Mouse (Mus musculus) testis, postnatal 14 days (tissue): ENCODE results near the gene Efna2.
"Not testable (repeated sequence)": the region's sequence is repeated elsewhere in the genome, so short reads cannot be mapped to it uniquely, and the experiment has no call there.

Experiments used
- DNase-seq: peaks from one replicate; pipeline ENCODE4 v3.0.0; 2021; ENCODE audit warnings: low spot score

The Efna2 gene

DNA sequence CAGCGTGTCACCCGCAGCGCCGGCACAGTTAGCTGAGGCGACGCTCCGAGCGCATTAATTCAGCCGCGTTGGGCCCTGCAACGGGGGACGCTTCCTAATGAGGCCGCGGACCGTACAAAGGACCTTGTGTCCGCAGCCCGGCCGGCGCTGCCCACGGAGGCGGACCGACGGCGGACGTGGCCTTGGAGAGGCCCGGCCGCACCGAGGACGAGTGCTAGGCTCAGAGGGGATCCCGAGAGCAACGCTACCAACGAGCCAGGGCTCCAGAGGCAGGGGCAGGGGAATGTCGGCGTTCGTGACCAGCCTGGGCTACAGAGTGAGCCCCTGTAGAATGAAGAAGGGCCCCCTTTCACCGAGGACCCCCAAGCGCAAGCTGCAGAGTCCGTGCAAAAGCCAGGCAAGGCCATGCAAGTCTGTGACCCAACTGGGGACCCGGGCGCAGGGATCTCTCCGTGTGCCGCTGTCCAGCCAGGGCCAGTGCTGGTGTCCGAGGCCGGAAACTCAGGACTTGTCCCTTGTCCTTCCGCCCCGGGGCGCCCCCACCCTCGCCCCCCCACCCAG is 11.3 kb downstream of the Efna2 start:
- no peak for DNase-seq

DNA sequence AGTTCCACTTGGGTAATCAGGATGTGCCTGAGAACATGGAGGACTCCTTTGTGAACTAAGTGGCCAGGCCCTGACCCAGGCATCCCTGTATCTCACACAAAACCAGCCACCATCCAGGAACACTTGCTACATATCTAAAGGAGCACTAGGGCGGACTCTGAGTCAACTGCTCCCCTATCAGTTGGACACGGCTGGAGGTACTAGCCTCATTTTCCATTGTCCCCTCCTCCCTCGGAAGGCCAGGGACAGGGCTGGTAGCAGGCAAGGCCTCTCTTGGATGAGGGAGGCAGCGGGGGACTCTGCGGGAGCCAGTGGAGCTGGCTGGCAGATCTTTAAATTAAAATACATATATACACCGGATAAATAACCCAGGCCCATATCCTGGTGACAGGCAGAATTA is 14.7 kb downstream of the Efna2 start:
- no peak for DNase-seq

DNA sequence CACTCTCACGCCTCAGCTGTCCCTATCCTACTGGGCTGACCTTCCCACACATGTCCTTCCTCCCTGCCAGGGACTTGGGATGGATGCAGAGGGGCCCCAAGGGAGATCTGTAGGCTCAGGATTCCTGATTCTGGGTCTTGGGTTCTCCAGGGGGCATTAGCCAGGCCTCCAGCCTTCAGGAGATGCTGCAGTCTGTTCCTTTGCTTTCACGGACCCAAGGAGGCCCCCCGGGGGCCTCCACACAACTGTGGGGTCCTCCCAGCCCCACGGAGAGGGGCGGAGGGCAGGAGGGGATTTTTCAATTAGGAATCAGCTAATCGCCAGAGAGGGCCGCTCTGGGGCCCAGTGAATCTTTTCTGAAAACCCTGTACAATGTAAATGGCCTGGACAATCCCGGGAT is 15.2 kb downstream of the Efna2 start:
- no peak for DNase-seq

DNA sequence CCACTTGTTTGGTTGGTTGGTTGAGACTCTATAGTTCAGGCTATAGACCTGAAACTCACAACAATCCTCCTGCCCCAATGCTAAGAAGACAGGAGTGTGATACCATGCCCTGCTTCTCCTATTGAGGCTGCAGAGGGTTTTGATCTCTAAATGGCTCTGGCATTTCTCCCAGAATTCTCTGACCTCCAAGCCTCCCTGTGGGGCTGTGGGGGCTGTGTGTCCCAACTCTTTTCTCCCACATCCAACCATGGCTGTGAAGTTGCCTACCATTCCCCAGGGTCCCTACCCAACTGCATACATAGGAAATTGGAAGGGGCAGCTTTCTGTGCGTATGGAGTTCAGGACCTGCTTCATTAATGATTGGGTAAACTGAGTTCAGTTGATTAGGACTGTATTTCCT is 16.9 kb downstream of the Efna2 start:
- no peak for DNase-seq

DNA sequence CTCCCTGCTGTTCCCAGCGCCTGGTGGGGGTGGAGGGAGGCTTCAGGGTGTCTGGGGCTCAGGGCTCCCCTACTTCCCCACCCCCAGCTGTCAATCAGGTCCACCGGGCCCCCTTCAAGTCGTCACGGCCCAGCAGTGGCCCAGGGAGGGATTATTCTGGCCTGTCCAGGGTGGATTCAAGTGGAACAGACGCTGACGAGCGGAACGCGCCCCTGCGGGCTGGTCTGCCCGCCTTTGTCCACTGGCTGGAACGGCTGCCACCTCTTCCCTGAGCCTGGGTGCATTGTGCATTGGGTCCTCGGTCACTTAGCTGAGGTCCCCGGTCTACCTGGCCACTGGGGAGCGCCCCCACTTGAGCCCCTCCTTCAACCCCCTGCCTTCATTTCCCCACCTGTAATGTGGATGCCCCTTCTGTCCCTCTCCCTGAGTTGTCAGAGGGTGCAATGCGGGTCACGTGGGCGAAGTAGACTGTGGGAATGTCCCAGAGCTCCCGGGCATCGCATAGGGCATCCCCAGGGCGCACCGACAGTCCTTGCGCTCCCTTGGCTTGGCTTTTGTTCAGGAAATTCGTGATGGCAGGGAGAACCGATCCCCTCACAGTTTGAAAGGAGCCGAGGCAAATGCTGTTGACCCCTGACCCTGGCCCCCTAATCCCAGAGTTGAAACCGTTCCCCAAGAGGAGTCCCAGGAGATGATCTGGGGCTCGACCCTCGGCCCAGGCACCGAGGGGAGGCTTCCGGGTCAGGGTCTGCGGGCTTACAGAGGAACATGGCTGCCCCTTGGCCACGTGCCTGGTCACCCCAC is 17.7 kb downstream of the Efna2 start:
- DNase-seq, result no peak

DNA sequence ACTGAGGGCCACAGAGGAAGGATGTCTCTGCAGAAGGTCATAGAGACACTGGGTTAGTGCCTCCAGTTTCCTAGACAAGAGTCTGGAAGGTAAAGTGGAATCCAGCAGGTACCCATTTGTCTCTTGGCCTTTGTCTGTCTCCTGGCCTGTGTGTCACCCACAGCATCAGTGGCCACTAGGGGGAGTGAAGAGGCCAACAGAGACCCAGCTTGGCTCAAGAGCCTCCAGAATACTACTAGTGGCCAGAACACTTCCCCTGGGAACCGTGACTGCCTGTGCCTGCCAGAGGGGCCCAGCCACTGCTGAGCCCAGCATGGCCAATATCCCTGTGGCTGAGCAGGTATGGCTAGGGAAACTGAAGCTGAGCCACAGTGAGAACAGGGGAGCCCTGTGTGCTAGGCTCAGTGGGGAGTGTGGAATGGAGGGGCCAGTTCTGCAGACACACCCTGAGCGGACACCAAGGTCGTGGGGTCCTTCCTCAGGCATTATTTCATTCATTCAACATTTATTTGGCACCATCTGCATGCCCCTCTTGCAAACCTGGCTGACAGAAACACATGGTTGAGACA is 20.2 kb downstream of the Efna2 start:
- peak; percentile 65 for DNase-seq

DNA sequence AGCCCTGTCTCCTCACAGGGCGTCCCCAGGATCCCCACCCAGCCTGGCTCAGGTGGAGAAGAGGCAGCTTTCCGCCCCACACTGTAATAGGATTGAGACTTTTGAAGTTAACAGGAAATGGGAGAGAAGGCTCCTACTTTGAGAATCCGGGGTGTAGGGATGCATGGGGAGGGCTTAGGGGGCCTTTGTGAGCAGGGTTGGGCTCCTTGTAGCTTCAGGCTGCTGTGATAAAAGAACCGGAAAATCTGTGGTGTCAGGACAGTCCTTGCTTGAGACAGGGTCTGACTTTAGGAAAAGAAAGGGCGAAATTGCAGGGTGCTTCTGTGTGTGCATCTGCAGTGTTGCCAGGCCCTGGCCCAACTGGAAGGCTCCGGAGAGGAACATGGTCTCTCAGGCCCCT is 21.2 kb downstream of the Efna2 start:
- no peak for DNase-seq

DNA sequence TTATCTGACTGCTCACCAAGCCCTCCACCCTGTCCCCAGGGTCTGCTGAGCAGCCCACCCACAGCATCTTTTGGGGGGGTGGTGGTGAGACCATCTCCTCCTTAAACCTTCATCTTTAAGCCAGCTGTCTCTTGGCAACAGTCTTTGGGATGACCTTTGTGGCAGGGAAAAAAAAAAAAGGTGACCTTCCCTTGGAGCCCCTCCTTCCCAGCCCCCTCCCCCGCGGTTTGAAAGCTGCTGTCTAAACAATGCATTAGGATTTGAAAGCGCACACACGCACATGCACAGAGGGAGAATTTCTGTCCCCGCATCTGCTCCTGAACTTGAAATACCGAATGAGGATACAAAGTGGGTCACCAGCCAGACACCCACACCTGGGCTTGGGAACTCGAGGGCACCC is 24.8 kb downstream of the Efna2 start:
- DNase-seq, result no peak

DNA sequence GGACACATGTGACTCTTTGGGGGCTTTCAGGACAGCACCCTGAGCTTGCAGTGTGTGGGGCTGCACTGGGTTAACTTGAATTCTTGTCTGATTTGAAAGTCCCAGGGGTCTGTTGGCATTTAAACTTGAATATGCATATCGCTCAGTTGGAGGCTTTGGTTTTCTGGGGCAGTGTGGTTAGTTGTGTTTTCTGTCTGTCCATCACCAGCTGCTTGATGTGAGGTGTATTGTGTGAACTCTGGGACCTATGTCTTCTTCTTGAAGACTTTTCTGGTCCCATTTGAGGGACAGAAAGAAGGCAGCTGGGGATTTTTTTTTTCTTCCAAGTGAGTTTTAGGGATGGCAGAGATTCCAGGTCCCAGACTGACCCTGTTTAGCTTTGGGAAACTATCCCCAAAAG is 27.9 kb downstream of the Efna2 start:
- no peak for DNase-seq

DNA sequence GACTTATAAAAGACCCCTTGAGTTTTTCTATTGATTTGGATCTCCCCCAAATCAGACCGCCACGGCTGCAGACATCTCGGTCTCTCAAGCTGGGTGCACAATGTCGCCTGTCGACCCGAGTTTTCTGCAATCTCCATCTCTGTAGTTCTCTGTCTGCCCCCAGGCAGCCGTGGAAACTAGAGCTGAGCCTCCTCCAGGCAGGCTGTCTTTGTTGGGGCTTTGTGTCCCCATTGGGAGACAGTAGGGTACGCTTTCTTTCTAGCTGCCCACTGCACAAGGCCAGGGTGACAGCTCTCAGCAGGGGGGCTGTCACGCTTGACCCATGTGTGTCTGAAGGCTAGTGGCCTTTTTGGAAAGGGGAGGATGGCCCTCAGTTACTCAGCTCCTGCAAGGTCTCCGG is 28.4 kb downstream of the Efna2 start:
- no peak for DNase-seq

DNA sequence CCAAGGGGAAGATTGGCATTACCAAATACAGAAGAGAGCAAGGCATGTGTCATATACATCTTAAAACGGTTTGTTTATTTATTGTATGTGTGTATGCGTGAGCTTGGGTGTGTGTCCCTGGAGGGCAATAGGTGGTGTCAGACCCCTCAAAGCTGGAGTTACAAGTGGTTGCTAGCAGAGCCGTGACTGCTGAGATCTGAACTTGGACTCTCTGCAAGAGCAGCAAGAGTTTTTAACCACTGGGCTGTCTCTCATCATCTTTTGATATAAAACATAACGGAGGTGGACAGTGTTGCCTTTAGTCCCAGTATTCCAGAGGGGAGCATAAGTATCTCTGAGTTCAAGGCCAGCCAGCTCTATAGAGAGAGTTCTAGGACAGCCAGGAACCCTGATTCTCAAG is 29.0 kb downstream of the Efna2 start:
- no peak for DNase-seq

DNA sequence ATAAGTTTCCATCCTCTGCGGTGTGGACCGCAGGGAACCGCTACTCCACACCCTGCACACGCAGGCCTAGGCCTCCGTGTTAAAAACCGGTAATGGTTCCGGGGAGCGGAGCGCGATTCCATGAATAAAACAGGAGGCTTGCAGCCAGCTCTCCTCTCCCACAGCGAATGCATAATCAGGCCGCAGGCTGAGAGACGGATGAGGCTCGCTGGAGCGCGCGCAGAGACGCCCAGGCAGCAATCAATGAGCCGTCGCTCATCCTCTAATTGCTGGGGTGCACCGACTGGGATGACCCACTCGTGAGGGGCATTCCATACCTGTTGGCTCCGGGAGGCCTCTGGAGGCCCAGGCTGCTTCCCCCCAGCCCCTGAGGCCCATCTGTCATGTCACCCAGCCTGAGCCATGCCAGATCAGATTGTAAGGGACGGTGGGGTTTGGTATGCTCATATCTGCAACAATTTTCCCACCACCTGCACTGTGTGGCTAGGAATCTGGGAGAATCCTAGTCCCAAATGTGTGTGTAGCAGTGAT is 29.6 kb downstream of the Efna2 start:
- DNase-seq, result no peak

DNA sequence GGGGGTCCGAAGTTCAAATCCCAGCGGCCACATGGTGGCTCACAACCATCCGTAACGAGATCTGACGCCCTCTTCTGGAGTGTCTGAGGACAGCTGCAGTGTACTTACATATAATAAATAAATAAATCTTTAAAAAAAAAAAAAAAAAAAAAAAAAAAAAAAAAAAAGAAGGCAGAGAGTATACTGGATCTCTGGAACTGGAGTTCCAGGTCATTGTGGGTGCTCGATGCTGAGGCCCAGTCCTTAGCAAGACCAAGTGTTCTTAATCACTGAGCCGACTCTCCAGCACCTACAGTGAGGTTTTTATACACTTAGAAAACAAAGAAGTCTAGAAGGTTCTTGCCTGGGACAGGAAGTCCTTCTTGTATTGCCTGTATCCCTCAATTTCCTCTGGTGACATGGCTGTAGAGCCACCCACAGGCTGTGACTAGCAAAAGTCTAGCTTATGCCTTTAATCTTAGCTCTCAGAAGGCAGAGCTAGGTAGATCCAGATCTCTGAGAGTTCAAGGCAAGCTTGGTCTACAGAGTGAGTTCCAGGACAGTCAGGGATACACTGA is 32.3 kb downstream of the Efna2 start:
- not testable (repeated sequence) for DNase-seq

DNA sequence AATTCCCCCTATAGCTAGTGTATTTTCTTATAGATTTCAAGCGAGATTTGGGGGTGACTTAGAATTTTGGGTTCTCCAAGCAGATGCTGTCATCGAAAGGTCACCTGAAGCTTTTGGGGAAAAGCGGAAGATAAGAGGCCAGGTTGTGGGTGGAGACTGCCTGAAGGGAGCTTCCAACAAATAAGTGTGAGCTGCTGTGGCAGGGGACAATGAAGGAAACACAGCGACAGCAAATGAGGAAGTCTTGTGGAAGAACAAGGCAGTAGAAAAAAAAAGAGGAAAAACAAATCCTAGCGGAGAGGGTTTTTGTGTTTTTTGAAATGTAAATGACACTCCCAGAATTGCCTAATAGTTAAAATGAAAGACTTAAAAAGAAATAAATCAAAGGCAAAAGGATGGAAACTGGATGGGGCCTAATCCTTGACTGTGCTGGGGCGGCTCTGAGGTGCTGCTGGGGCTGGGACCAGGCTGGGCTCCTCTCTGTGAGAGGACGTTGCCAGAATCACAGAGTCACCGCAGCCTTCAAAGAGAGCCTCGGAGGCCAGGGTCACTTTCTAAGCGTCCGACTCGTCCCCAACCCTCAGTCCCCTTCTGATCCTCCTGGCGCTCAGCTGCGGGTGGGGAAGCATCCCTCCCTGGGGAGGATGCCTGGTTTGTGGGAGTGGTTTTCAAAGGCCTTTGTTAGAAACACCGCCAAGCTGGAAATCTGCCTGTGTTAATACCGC is 35.9 kb downstream of the Efna2 start:
- no peak for DNase-seq

DNA sequence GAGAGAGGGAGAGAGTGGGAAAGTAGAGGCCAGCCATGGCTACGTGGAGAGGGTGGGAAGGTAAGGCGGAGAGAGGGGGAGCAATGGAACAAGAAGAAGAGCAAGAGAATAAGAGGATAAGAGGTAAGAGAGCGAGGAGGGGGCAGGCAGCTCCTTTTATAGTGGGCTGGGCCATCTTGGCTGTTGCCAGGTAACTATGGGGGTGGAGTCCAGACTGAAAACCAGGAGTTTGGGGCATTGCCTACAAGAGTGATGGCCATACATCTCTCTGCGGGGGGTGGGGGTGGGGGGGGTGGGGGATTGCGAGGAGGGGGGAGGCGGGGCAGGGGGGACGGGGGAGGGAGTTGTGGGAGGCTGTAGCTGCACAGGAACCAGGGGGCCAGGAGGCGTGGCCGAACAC is 41.4 kb downstream of the Efna2 start:
- no peak for DNase-seq

DNA sequence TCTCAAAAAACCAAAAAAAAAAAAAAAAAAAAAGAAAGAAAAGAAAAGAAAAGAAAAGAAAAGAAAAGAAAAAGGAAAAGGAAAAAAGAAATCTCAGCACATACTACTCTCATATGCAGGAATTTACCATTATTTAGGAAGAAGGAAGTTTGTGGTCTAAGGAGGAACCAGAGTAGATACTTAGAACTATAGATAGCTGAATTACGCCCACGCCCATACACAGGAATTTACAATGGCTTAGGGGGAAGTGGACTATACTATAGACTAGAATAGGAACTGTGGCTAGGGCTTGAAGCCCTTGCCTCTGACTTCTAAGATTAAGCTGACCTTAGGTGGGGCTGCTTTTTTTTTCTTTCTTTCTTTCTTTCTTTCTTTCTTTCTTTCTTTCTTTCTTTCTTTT is 43.9 kb downstream of the Efna2 start:
- DNase-seq, result not testable (repeated sequence)

DNA sequence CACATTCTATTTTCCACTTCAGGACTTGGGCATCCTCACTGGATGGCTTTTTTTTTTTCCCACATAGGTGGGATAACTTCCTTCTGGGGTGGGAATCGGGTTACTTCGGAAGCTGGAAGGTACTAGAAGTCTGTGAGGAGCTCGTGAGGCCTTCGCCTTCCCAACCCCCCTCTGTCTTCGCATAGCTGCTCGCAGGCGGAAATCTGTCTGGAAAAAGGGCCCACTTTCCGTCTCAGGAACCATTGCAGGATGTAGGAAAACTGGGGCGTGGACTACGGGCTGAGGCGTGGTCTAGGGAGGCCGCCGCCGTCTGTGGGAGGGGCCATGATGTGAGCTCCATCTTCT is 46.8 kb downstream of the Efna2 start:
- no peak for DNase-seq

DNA sequence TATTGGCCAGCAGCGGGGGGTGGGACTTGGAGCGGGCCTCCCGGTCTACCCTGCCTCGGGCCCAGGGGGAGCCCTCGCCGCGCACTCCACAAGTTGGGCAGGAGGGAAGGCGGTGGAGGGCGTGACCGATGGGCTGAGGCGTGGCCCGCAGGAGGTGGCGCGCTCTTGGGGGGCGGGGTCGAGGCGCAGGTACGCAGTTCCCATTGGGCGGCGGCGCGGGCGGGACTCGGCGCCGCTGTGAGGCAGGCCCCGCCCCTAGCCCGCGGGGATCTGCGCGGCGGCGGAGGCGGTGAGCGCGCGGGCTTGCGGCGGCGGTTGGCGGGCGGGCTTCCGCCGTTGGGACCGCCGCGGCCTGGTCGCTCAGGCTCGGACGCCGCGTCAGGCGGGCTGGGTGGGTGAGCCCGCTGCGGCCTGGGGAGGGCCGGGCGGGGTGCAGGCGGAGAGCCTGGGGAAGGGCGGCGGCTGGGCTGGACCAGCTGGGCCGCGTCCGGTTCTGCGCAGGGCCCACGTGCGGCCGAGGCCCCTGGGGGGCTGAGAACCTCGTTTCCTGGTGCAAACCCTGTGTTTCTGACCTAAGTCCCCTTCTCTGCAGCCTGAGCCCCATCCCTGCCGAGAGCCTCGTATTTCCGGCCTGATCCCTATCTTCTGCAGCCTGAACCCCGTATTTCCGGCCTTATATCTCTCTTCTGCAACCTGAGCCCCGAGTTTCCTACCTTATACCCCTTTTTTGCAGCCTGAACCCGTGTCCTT is 47.3 kb downstream of the Efna2 start, which contains the start of gene Mum1:
Gene Mum1, plus strand, starts transcription at position 19 of the 750 bp plus-strand sequence.
- peak; percentile 99 for DNase-seq

DNA sequence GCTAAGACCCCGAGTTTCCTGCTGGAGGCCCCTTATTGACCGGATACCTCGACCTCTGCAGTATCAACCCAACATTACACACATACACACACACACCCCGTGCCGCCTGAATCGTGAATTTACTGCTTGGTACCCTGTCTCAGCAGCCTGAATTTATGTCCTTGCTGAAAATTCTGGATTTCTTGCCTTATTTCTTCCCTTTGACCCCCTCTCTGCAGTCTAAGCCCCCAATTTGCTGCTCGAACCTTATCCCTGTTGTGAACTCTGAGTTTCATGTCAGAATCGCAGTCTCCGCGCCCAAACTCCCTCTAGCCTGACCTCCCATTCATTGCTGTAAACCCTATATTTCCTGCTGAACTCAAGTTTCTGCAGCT is 47.9 kb downstream of the Efna2 start:
- no peak for DNase-seq

DNA sequence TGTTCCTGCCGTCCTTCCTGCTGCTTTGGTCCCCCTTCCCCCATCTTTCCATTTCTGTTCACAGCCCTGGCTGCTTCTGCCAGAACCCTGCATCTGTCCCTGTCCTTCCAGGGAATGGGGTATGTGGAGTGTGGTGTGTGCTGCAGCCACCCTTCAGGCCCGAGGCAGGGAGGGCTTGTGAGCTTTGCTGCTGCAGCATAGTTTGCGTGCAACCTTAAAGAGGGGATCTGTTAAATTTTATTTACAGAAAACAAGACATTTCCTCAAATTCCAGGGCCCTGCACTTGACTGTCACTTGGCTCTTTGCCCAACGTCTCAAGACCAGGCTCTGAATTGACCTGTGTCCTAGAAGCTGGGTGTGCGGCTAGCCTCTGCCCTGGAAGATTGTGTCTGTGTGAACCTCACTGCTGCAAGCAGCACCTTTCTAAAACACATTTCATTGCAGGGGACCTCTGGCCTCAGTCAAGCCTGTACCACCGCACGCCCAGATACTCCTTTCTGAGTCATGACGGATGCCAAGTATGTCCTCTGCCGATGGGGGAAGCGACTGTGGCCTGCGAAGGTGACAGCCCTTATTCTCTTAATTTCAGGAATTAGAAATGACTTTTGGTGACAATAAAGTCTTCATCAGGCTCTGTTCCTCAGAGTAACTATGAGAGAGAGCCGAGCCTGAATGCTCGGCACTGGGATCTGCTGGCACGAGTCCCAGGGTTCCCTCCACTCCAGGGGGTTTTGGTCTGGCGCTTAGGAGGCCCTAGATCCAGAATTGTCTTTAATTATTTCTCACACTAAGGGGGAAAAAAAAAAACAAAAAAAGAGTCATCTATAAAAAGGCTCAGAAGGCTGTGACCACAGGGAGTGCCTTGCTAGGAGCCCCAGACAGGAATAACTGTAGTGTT is 48.8 kb downstream of the Efna2 start:
- DNase-seq, result no peak
